Mouse (Mus musculus) stomach, embryonic 16.5 days (tissue): ENCODE measurements around the gene Fxyd3. TPM values are rescaled to one million over a fixed set of nuclear protein-coding genes. Genes with fewer than 3 reads are reported as not detected.

Experiments
- ATAC-seq: fragments of 200-750 bp; cut with Nextera tagmentation; 2 replicates; pipeline ENCODE4 v1.8.0; 2017; ENCODE audit warnings: moderate number of reproducible peaks, moderate TSS enrichment; ENCODE audit not compliant: insufficient read depth, low FRiP score
- H3K27ac ChIP-seq: fragments of 300-500 bp; sonication (generic); 2 replicates; pipeline ENCODE4 v1.5.1; 2014; ENCODE audit warnings: low read length
- H3K27me3 ChIP-seq: fragments of 300-500 bp; sonication (generic); 2 replicates; pipeline ENCODE4 v1.6.1; 2014; ENCODE audit warnings: low read length, control low read depth, mixed read lengths; ENCODE audit not compliant: control insufficient read depth, insufficient read depth
- H3K36me3 ChIP-seq: fragments of 300-500 bp; sonication (generic); 2 replicates; pipeline ENCODE4 v1.6.1; 2014; ENCODE audit warnings: low read length; ENCODE audit not compliant: control insufficient read depth, insufficient read depth
- H3K4me1 ChIP-seq: fragments of 300-500 bp; sonication (generic); 2 replicates; pipeline ENCODE4 v1.6.1; 2014; ENCODE audit warnings: low read length, control low read depth, mixed read lengths; ENCODE audit not compliant: control insufficient read depth, insufficient read depth
- H3K4me2 ChIP-seq: fragments of 300-500 bp; sonication (generic); 2 replicates; pipeline ENCODE4 v1.6.1; 2014; ENCODE audit warnings: low read depth, low read length, mixed read lengths
- H3K4me3 ChIP-seq: fragments of 300-500 bp; sonication (generic); replicated peaks from 2 replicates; pipeline ENCODE4 v1.5.1; 2014; ENCODE audit warnings: mild to moderate bottlenecking, low read length
- H3K9ac ChIP-seq: fragments of 300-500 bp; sonication (generic); 2 replicates; pipeline ENCODE4 v1.6.1; 2014; ENCODE audit warnings: low read length
- H3K9me3 ChIP-seq: fragments of 300-500 bp; sonication (generic); replicated peaks from 2 replicates; pipeline ENCODE4 v1.6.1; 2016; ENCODE audit warnings: low read length, control low read depth; ENCODE audit not compliant: control insufficient read depth
- WGBS: fragments of 180-500 bp; shearing (Covaris S2); extraction: QIAGEN DNeasy Blood & Tissue Kit; methylation state at CpG from one replicate; pipeline ENCODE4 v1.1.7; 2014; 5-methylcytosine and 5-hydroxymethylcytosine counted together
- polyA plus RNA-seq: library from polyadenylated mRNA; unstranded; fragments of >200 nt; fragmentation: Nextera tagmentation; extraction: Ambion mirVana; gene quantifications from 2 replicates; pipeline ENCODE4 v1.2.1, GENCODE M21; 2015

Gene Fxyd3
- polyA plus RNA-seq, 1 experiment from 2014 or later, result 497 TPM

DNA sequence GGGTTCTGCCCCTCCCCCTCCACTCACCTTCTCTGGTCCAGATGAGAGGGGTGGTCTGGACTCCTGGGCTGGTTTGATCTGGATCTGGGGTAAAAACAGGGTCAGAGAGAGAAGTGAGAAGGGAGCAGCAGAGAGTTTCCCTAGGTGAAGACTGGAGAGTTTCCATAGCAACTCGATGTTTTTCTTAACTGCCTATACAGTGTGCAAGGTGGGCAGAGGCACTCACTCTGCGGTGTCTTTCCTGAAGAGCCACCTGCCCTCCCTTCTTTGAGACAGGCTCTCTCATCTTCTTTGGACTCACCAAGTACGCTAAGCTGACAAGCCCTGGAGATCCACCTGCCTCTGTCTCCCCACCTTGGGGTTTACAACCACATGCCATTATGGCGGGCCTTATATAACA lies 37.5 kb downstream of the Fxyd3 start:
- 82% methylated on average over 4 of the region's 4 CpGs for WGBS

DNA sequence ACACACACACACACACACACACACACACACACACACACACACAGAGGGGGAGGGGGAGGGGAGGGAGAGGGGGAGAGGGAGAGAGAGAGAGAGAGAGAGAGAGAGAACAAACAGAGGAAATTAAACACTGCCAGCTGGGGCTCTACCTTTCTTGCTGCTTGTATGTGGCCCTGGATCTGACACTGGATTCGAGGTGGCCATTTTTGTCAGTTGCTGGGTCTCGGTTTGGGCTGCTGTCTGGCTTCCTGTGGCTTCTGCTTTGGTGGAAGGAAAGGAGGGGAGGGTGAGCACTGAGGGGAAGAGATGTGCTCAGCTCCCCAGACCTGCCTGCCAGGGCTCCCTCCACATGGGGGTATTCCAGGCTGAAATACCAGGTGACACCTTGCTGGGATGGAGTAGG lies 38.8 kb downstream of the Fxyd3 start:
- H3K27ac ChIP-seq, result no peak overlapping the region
- H3K36me3 ChIP-seq, result no peaks in the 10 kb centered on the region
- H3K4me2 ChIP-seq, result no peak overlapping the region
- H3K27me3 ChIP-seq, result no peaks in the 10 kb centered on the region; the same call in 1 of the 2 replicates
- H3K9me3 ChIP-seq, result no peaks in the 10 kb centered on the region
- no peak overlapping the region for H3K4me3 ChIP-seq
- H3K9ac ChIP-seq, result no peak overlapping the region
- peaks cover 11% of the 10 kb centered on the region; the same call in 1 of the 2 replicates for H3K4me1 ChIP-seq
- no peak for ATAC-seq
- WGBS, result 56% methylated on average over 2 of the region's 2 CpGs

More for the DNA sequence above, 37.5 kb downstream of the Fxyd3 start:
- Histone ChIP-seq H3K4me1 (peaks cover 11% of the 10 kb centered on the region; the same call in 1 of the 2 replicates), H3K4me2 (no peak overlapping the region), H3K27ac (no peak overlapping the region), H3K4me3 (no peak overlapping the region), H3K9me3 (no peaks in the 10 kb centered on the region), H3K36me3 (no peaks in the 10 kb centered on the region), H3K27me3 (peaks cover 1% of the 10 kb centered on the region; the same call in 1 of the 2 replicates), H3K9ac (no peak overlapping the region)
- ATAC-seq, result no peak

DNA sequence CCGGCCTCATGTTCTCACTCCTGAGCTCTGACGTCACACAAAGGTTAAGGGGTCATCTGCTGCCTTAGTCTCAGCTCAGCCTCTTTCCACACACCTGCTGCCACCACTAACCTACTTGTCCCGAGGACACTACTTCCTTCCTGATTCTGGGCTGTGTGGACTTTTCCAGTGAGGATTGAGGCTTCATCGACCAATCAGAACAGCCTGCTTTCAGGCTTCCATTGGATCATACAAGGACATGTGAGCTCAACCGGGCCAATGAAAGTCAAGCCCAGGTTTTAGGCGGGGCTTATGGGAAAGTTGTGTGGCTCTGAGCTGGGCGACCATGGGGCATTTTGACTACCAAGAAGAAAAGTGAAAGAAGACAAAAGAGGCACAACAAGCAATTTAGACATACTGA lies 39.6 kb downstream of the Fxyd3 start:
- Histone ChIP-seq H3K36me3 (no peaks in the 10 kb centered on the region), H3K4me2 (no peak overlapping the region), H3K9me3 (no peaks in the 10 kb centered on the region), H3K9ac (no peak overlapping the region), H3K27ac (no peak overlapping the region), H3K4me1 (0 out of 2 replicates have a peak, but pooled peaks cover 4% of the 10 kb centered on the region), H3K4me3 (no peak overlapping the region), H3K27me3 (no peaks in the 10 kb centered on the region; the same call in 1 of the 2 replicates)
- 78% methylated on average over 7 of the region's 7 CpGs for WGBS
- ATAC-seq, result no peak

DNA sequence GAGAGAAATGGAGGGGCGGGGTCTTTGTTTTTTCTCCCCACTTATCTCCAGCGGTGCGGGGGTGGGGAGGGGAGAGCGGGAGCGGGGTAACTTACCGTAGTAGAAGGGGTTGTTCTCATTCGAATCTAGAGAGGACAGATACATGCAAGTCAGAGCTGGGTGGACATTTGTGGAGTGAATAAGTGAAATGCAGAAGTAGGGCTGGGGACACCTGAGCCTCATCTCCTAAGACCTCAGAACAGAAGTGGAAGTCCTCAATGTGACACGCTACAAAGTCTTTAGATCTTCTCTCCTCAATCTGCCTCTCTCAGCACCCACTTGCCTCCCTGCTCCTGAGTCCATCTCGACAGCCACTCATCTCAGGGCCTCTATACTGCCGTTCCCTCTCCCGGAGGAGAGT lies 41.2 kb downstream of the Fxyd3 start:
- ATAC-seq, result no peak
- H3K4me3 ChIP-seq, result no peak overlapping the region
- WGBS, result 77% methylated on average over 11 of the region's 11 CpGs

DNA sequence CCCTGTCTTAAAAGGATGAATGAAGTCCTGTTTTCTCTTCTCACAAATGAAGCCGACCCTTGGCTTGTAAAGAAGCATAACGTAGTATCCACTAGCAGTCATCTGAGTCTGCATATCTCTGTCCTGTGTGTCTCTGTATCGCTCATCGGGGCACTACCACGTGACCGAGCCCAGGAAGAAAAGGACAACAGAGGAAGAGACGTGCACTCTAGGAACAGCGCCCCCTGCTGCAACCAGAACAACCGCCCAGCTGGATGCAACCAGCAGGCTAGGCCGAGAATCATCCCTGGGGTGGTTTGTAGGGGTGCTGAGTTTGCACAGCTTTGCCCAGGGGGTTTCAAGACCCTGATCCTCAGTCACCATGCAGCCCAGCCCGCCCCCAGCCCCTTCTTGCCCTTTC lies 41.7 kb downstream of the Fxyd3 start:
- H3K27me3 ChIP-seq, result no peaks in the 10 kb centered on the region
- H3K36me3 ChIP-seq, result no peaks in the 10 kb centered on the region
- 68% methylated on average over 11 of the region's 11 CpGs for WGBS
- no peak overlapping the region for H3K4me3 ChIP-seq
- H3K4me2 ChIP-seq, result no peak overlapping the region
- H3K27ac ChIP-seq, result no peak overlapping the region
- H3K9ac ChIP-seq, result no peak overlapping the region
- no peaks in the 10 kb centered on the region for H3K4me1 ChIP-seq
- H3K9me3 ChIP-seq, result no peaks in the 10 kb centered on the region
- ATAC-seq, result no peak

More for the DNA sequence above, 41.2 kb downstream of the Fxyd3 start:
- no peaks in the 10 kb centered on the region; the same call in 1 of the 2 replicates for H3K27me3 ChIP-seq
- H3K9ac ChIP-seq, result no peak overlapping the region
- no peak overlapping the region for H3K4me2 ChIP-seq
- H3K4me1 ChIP-seq, result no peaks in the 10 kb centered on the region
- H3K36me3 ChIP-seq, result no peaks in the 10 kb centered on the region
- H3K9me3 ChIP-seq, result no peaks in the 10 kb centered on the region
- no peak overlapping the region for H3K27ac ChIP-seq

DNA sequence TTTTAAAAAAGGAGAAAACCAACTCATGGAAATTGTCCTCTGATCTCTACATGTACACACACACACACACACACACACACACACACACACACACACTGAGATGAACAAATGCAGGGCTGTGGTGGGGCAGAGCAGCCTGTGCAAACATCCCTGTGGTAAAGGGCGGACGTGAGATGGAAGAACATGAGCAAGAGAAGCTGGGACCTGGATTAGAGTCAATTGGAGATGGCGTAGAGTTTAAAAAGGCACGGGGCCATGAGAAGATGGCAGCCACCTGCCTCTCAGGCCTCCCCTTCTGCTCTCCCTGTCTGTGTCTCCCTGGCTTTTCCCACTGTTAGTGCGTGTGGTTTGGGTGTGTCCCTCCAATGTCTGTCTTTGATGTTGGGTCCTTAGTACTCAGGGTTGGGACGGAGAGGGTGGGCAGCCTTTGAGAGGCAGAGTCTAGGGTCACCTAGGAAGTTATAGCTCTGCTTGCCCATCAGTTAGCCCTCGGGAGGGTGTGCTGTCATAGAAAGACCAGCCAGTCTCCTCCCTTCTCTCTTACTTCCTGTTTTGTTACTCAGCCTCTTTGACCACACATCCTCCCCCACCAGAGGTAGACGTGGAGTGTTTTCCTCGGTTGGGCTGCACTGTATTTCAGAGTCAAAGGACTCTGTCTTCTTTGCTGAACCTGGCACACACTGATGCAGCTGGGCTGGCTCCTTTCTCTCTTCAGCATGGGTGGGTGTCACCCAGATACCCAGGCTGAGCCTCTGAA lies 42.9 kb downstream of the Fxyd3 start:
- Histone ChIP-seq H3K36me3 (no peaks in the 10 kb centered on the region), H3K4me3 (no peak overlapping the region), H3K4me2 (no peak overlapping the region), H3K27me3 (no peaks in the 10 kb centered on the region), H3K9me3 (no peaks in the 10 kb centered on the region), H3K9ac (no peak overlapping the region), H3K4me1 (no peaks in the 10 kb centered on the region), H3K27ac (no peak overlapping the region)
- 41% methylated on average over 9 of the region's 9 CpGs for WGBS
- peak; percentile 27; the same call in 1 of the 2 replicates for ATAC-seq

DNA sequence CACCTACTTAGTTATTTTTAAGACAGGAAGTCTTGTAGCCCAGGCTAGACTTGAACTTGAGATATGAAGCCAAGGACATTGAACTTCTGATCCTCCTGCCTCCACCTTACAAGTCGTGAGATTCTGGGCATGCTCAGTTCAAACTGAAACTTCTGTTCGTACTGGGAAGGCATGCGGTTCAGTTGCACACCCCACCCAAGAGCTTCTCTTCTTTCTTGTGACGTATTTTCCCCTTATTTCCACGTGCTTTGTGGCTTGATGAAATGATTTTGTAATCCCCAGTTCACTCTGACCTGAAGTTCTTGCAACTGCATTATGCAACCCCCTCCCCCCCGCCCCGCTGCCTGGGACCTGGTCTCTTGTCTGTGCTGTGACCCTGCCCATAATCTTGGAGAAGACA lies 44.8 kb downstream of the Fxyd3 start:
- 70% methylated on average over 7 of the region's 7 CpGs for WGBS
- ATAC-seq, result no peak
- no peaks in the 10 kb centered on the region for H3K27me3 ChIP-seq
- no peak overlapping the region for H3K27ac ChIP-seq
- H3K9me3 ChIP-seq, result no peaks in the 10 kb centered on the region
- no peak overlapping the region for H3K4me2 ChIP-seq
- H3K36me3 ChIP-seq, result no peaks in the 10 kb centered on the region
- H3K9ac ChIP-seq, result no peak overlapping the region
- no peak overlapping the region for H3K4me3 ChIP-seq
- no peaks in the 10 kb centered on the region for H3K4me1 ChIP-seq

DNA sequence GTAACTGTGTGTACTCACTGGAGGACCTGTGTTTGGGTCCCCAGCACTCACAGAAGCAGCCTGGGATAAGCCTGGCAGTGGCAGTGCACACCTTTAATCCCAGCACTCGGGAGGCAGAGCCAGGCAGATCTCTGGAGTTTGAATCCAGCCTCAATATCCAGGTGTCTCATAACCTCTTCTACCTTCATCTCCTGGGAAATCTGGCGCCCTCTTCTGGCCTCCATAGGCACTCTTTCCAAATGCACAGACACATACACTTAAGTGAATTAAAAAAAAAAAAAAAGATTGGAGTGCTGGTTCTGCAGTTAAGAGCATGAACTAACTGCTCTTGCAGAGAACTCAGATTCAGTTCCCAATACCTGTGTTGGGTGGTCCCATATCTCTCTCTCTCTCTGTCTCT lies 45.8 kb downstream of the Fxyd3 start:
- Histone ChIP-seq H3K9me3 (no peaks in the 10 kb centered on the region), H3K4me2 (no peak overlapping the region), H3K9ac (no peak overlapping the region), H3K36me3 (no peaks in the 10 kb centered on the region), H3K27ac (no peak overlapping the region), H3K27me3 (no peaks in the 10 kb centered on the region), H3K4me3 (no peak overlapping the region), H3K4me1 (no peaks in the 10 kb centered on the region)
- ATAC-seq, result no peak
- 72% methylated on average over 2 of the region's 2 CpGs for WGBS

DNA sequence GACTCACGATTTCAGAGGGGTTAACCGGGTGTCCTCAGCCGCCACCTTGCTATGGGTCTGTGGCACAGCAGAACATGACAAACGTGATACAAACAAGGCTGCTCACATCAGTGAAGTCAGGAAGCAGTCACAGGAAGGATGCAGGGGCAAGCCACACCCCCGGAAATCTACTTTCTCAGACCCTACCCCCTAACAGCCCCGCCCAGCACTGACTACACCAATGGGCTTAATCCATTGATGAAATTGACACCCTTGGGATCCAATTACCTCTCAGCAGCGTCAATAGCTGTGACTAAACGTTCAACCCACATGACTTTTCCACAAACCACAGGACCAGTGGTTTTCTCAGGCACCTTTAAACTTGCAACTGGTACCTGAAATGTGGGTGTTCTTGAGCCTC lies 47.9 kb downstream of the Fxyd3 start:
- ATAC-seq, result no peak
- no peak overlapping the region for H3K4me3 ChIP-seq
- no peaks in the 10 kb centered on the region for H3K9me3 ChIP-seq
- H3K27me3 ChIP-seq, result no peaks in the 10 kb centered on the region
- no peak overlapping the region for H3K4me2 ChIP-seq
- no peak overlapping the region for H3K9ac ChIP-seq
- WGBS, result 65% methylated on average over 8 of the region's 8 CpGs
- no peaks in the 10 kb centered on the region for H3K4me1 ChIP-seq
- H3K27ac ChIP-seq, result no peak overlapping the region
- H3K36me3 ChIP-seq, result no peaks in the 10 kb centered on the region
